Mouse (Mus musculus): ENCODE results near the gene En2. TPM values are rescaled to one million over a fixed set of nuclear protein-coding genes. Genes with fewer than 3 reads are reported as not detected.

Gene En2
- polyA plus RNA-seq, 1 experiment = 72.9 TPM

GRCm38 (mm10) chr5:28170081-28170480 lies 4.6 kb downstream of the En2 start:
- Histone ChIP-seq H3K4me1 (ENCODE audit: control insufficient read depth, insufficient read depth, low read length) (peaks cover 22% of the 10 kb centered on the region), H3K4me3 (replicated peaks; ENCODE audit: insufficient read depth, low read depth, low read length) (peak overlapping the region; percentile 99), H3K27ac (ENCODE audit: insufficient read depth, low read length) (peak overlapping the region; percentile 88), H3K27me3 (ENCODE audit: control insufficient read depth, insufficient read depth, low read length) (no peaks in the 10 kb centered on the region)
- no peak for TF ChIP-seq CTCF (IDR thresholded peaks at IDR 0.05; ENCODE audit: borderline replicate concordance, insufficient read depth, low read depth, low read length)
- TF ChIP-seq POLR2A (IDR thresholded peaks at IDR 0.05; ENCODE audit: borderline replicate concordance, insufficient read depth, low read length) = no peak
- WGBS = 7% methylated on average over 17 of the region's 17 CpGs
- peak; percentile 68 to 80 for DNase-seq

- TF ChIP-seq POLR2A (IDR thresholded peaks at IDR 0.05; ENCODE audit: borderline replicate concordance, insufficient read depth, low read length) (no peak), CTCF (IDR thresholded peaks at IDR 0.05; ENCODE audit: borderline replicate concordance, insufficient read depth, low read depth, low read length) (no peak)
- peak; percentile 64 to 78 for DNase-seq
- H3K27ac ChIP-seq (ENCODE audit: insufficient read depth, low read length) = peak overlapping the region; percentile 61
- H3K4me1 ChIP-seq (ENCODE audit: control insufficient read depth, insufficient read depth, low read length) = peaks cover 28% of the 10 kb centered on the region
- H3K27me3 ChIP-seq (ENCODE audit: control insufficient read depth, insufficient read depth, low read length) = no peaks in the 10 kb centered on the region
- H3K4me3 ChIP-seq (replicated peaks; ENCODE audit: insufficient read depth, low read depth, low read length) = peak overlapping the region; percentile 38
- 1% methylated on average over 19 of the region's 19 CpGs for WGBS
Measured at GRCm38 (mm10) chr5:28170892-28171291, 5.4 kb downstream of the En2 start.

GRCm38 (mm10) chr5:28171667-28172066 lies 6.2 kb downstream of the En2 start:
- TF ChIP-seq CTCF (IDR thresholded peaks at IDR 0.05; ENCODE audit: borderline replicate concordance, insufficient read depth, low read depth, low read length) = no peak
- no peak for TF ChIP-seq POLR2A (IDR thresholded peaks at IDR 0.05; ENCODE audit: borderline replicate concordance, insufficient read depth, low read length)
- WGBS = 4% methylated on average over 5 of the region's 5 CpGs
- H3K4me1 ChIP-seq (ENCODE audit: control insufficient read depth, insufficient read depth, low read length) = peaks cover 28% of the 10 kb centered on the region
- H3K27me3 ChIP-seq (ENCODE audit: control insufficient read depth, insufficient read depth, low read length) = no peaks in the 10 kb centered on the region
- peak overlapping the region; percentile 47 for H3K4me3 ChIP-seq (replicated peaks; ENCODE audit: insufficient read depth, low read depth, low read length)
- no peak overlapping the region for H3K27ac ChIP-seq (ENCODE audit: insufficient read depth, low read length)
- peak in 1 of 2 experiments; percentile 42 for DNase-seq

- 24% methylated on average over 8 of the region's 8 CpGs for WGBS
Measured at GRCm38 (mm10) chr5:28172261-28172920, 6.9 kb downstream of the En2 start.

GRCm38 (mm10) chr5:28172921-28173670 lies 7.6 kb downstream of the En2 start:
- H3K4me3 ChIP-seq (replicated peaks; ENCODE audit: insufficient read depth, low read depth, low read length) = no peak overlapping the region

More at GRCm38 (mm10) chr5:28172261-28172920, 6.9 kb downstream of the En2 start:
- peak in 1 of 2 experiments; percentile 42 for DNase-seq
- Histone ChIP-seq H3K4me3 (replicated peaks; ENCODE audit: insufficient read depth, low read depth, low read length) (no peak overlapping the region), H3K27ac (ENCODE audit: insufficient read depth, low read length) (peak overlapping the region; percentile 49; the same call in 1 of the 2 replicates), H3K27me3 (ENCODE audit: control insufficient read depth, insufficient read depth, low read length) (no peaks in the 10 kb centered on the region), H3K4me1 (ENCODE audit: control insufficient read depth, insufficient read depth, low read length) (peaks cover 28% of the 10 kb centered on the region)
- TF ChIP-seq CTCF (IDR thresholded peaks at IDR 0.05; ENCODE audit: borderline replicate concordance, insufficient read depth, low read depth, low read length) (no peak), POLR2A (IDR thresholded peaks at IDR 0.05; ENCODE audit: borderline replicate concordance, insufficient read depth, low read length) (no peak)

GRCm38 (mm10) chr5:28173674-28174073 lies 8.2 kb downstream of the En2 start:
- Histone ChIP-seq H3K27me3 (ENCODE audit: control insufficient read depth, insufficient read depth, low read length) (no peaks in the 10 kb centered on the region), H3K4me1 (ENCODE audit: control insufficient read depth, insufficient read depth, low read length) (peaks cover 28% of the 10 kb centered on the region)
- 17% methylated on average over 1 of the region's 1 CpGs for WGBS

More at GRCm38 (mm10) chr5:28172921-28173670, 7.6 kb downstream of the En2 start:
- H3K27ac ChIP-seq (ENCODE audit: insufficient read depth, low read length) = peak overlapping the region; percentile 49; the same call in 1 of the 2 replicates
- 14% methylated on average over 4 of the region's 4 CpGs for whole genome bisulfite sequencing
- H3K27me3 ChIP-seq (ENCODE audit: control insufficient read depth, insufficient read depth, low read length) = no peaks in the 10 kb centered on the region
- peaks cover 28% of the 10 kb centered on the region for H3K4me1 ChIP-seq (ENCODE audit: control insufficient read depth, insufficient read depth, low read length)
- TF ChIP-seq POLR2A (IDR thresholded peaks at IDR 0.05; ENCODE audit: borderline replicate concordance, insufficient read depth, low read length) = no peak
- DNase-seq = peak in 1 of 2 experiments; percentile 48

GRCm38 (mm10) chr5:28174086-28174485 lies 8.6 kb downstream of the En2 start:
- no peak for TF ChIP-seq CTCF (IDR thresholded peaks at IDR 0.05; ENCODE audit: borderline replicate concordance, insufficient read depth, low read depth, low read length)
- no peak for TF ChIP-seq POLR2A (IDR thresholded peaks at IDR 0.05; ENCODE audit: borderline replicate concordance, insufficient read depth, low read length)
- H3K27me3 ChIP-seq (ENCODE audit: control insufficient read depth, insufficient read depth, low read length) = no peaks in the 10 kb centered on the region
- DNase-seq = peak; percentile 37 to 53
- 7% methylated on average over 9 of the region's 9 CpGs for WGBS
- peak overlapping the region; percentile 11 for H3K4me3 ChIP-seq (replicated peaks; ENCODE audit: insufficient read depth, low read depth, low read length)
- H3K4me1 ChIP-seq (ENCODE audit: control insufficient read depth, insufficient read depth, low read length) = peaks cover 28% of the 10 kb centered on the region
- peak overlapping the region; percentile 89 for H3K27ac ChIP-seq (ENCODE audit: insufficient read depth, low read length)

More at GRCm38 (mm10) chr5:28173674-28174073, 8.2 kb downstream of the En2 start:
- peak overlapping the region; percentile 29; the same call in 1 of the 2 replicates for H3K27ac ChIP-seq (ENCODE audit: insufficient read depth, low read length)
- H3K4me3 ChIP-seq (replicated peaks; ENCODE audit: insufficient read depth, low read depth, low read length) = no peak overlapping the region
- DNase-seq = peak in 1 of 2 experiments; percentile 49
- TF ChIP-seq POLR2A (IDR thresholded peaks at IDR 0.05; ENCODE audit: borderline replicate concordance, insufficient read depth, low read length) (no peak), CTCF (IDR thresholded peaks at IDR 0.05; ENCODE audit: borderline replicate concordance, insufficient read depth, low read depth, low read length) (no peak)
